Mouse (Mus musculus): Measurements from ENCODE around the gene 9930022D16Rik.

The 9930022D16Rik gene

GRCm38 (mm10) chr11:109413617-109414016 lies at the start of gene 9930022D16Rik:
9930022D16Rik (plus strand) TSS chr11:109413917.
- no peak for DNase-seq (ENCODE audit: low read depth in 2 of 2, low spot score in 2 of 2)

GRCm38 (mm10) chr11:109364337-109364736 lies 49.4 kb upstream of the 9930022D16Rik start:
- DNase-seq (ENCODE audit: low read depth in 2 of 2, low spot score in 2 of 2) = no peak

GRCm38 (mm10) chr11:109364881-109365280 lies 48.8 kb upstream of the 9930022D16Rik start:
- DNase-seq (ENCODE audit: low read depth in 2 of 2, low spot score in 2 of 2) = no peak

GRCm38 (mm10) chr11:109365818-109366217 lies 47.9 kb upstream of the 9930022D16Rik start:
- no peak for DNase-seq (ENCODE audit: low read depth in 2 of 2, low spot score in 2 of 2)

- DNase-seq (ENCODE audit: low read depth in 2 of 2, low spot score in 2 of 2) = no peak
Measured at GRCm38 (mm10) chr11:109366802-109367579, 46.7 kb upstream of the 9930022D16Rik start.

- no peak for DNase-seq (ENCODE audit: low read depth in 2 of 2, low spot score in 2 of 2)
Measured at GRCm38 (mm10) chr11:109369026-109369637, 44.6 kb upstream of the 9930022D16Rik start.

GRCm38 (mm10) chr11:109375412-109375811 lies 38.3 kb upstream of the 9930022D16Rik start:
- DNase-seq (ENCODE audit: low read depth in 2 of 2, low spot score in 2 of 2) = peak in 1 of 2 experiments; percentile 25

GRCm38 (mm10) chr11:109376484-109377143 lies 37.1 kb upstream of the 9930022D16Rik start:
- DNase-seq (ENCODE audit: low read depth in 2 of 2, low spot score in 2 of 2) = no peak

- no peak for DNase-seq (ENCODE audit: low read depth in 2 of 2, low spot score in 2 of 2)
Measured at GRCm38 (mm10) chr11:109377477-109377876, 36.2 kb upstream of the 9930022D16Rik start.

GRCm38 (mm10) chr11:109378051-109378450 lies 35.7 kb upstream of the 9930022D16Rik start:
- no peak for DNase-seq (ENCODE audit: low read depth in 2 of 2, low spot score in 2 of 2)

- DNase-seq (ENCODE audit: low read depth in 2 of 2, low spot score in 2 of 2) = no peak
Measured at GRCm38 (mm10) chr11:109380662-109381061, 33.1 kb upstream of the 9930022D16Rik start.

- no peak for DNase-seq (ENCODE audit: low read depth in 2 of 2, low spot score in 2 of 2)
Measured at GRCm38 (mm10) chr11:109385296-109385695, 28.4 kb upstream of the 9930022D16Rik start.

GRCm38 (mm10) chr11:109389046-109389445 lies 24.7 kb upstream of the 9930022D16Rik start:
- DNase-seq (ENCODE audit: low read depth in 2 of 2, low spot score in 2 of 2) = no peak

- no peak for DNase-seq (ENCODE audit: low read depth in 2 of 2, low spot score in 2 of 2)
Measured at GRCm38 (mm10) chr11:109391200-109391599, 22.5 kb upstream of the 9930022D16Rik start.

- DNase-seq (ENCODE audit: low read depth in 2 of 2, low spot score in 2 of 2) = no peak
Measured at GRCm38 (mm10) chr11:109391760-109392159, 22.0 kb upstream of the 9930022D16Rik start.

- DNase-seq (ENCODE audit: low read depth in 2 of 2, low spot score in 2 of 2) = no peak
Measured at GRCm38 (mm10) chr11:109392601-109393000, 21.1 kb upstream of the 9930022D16Rik start.

- no peak for DNase-seq (ENCODE audit: low read depth in 2 of 2, low spot score in 2 of 2)
Measured at GRCm38 (mm10) chr11:109394758-109395157, 19.0 kb upstream of the 9930022D16Rik start.

- DNase-seq (ENCODE audit: low read depth in 2 of 2, low spot score in 2 of 2) = no peak
Measured at GRCm38 (mm10) chr11:109395291-109395690, 18.4 kb upstream of the 9930022D16Rik start.

GRCm38 (mm10) chr11:109406431-109406830 lies 7.3 kb upstream of the 9930022D16Rik start:
- DNase-seq (ENCODE audit: low read depth in 2 of 2, low spot score in 2 of 2) = no peak

GRCm38 (mm10) chr11:109410197-109410980 lies 3.3 kb upstream of the 9930022D16Rik start:
- no peak for DNase-seq (ENCODE audit: low read depth in 2 of 2, low spot score in 2 of 2)

- DNase-seq (ENCODE audit: low read depth in 2 of 2, low spot score in 2 of 2) = no peak
Measured at GRCm38 (mm10) chr11:109414802-109415201, 1.1 kb downstream of the 9930022D16Rik start.

Measured in CD8-positive naive resting alpha-beta T cell, adult 2 months (primary cell).